Mouse (Mus musculus): Measurements from ENCODE around the gene Sirpa. TPM values are rescaled to one million over a fixed set of nuclear protein-coding genes. Genes with fewer than 3 reads are reported as not detected.

The Sirpa gene
- total RNA-seq, 2 experiments from 2014 or later: 9.5 to 14.4 TPM

- intact Hi-C loops (cut with DNase I; ENCODE audit: low total_unique reads): loop anchor here (10.0 kb wide), 1 partner anchor 76 kb away; no protein-coding TSS in a partner anchor
Observed at GRCm38 (mm10) chr2:129580656-129581055, 12.0 kb upstream of the Sirpa start.

GRCm38 (mm10) chr2:129581826-129582225 lies 10.8 kb upstream of the Sirpa start:
- intact Hi-C loops (cut with DNase I; ENCODE audit: low total_unique reads): loop anchor here (10.0 kb wide), 1 partner anchor 77 kb away; no protein-coding TSS in a partner anchor
- DNase-seq: no peak

More at GRCm38 (mm10) chr2:129580656-129581055, 12.0 kb upstream of the Sirpa start:
- DNase-seq: peak; percentile 41

DNA sequence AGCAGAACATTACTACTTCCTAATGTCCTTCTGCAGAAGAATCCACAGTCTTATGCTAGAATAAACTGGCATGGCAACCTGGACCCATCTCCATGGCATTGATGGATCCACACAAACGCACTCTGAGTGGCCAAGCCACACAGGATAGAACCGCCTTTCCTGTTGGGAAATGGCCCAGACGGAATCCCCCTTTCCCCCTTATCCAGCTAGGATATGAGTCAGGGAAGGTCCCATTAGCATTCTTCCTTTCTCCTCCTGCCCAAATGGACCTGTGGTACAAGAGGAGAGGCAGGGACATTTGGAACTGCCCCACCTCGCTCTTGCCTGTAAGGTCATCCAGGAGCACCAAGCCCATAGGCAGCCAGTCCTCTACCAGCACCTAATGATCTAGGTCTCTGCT lies 10.4 kb upstream of the Sirpa start:
- no peak for DNase-seq
- intact Hi-C loops (cut with DNase I; ENCODE audit: low total_unique reads): loop anchor here (10.0 kb wide), 1 partner anchor 77 kb away; no protein-coding TSS in a partner anchor

DNA sequence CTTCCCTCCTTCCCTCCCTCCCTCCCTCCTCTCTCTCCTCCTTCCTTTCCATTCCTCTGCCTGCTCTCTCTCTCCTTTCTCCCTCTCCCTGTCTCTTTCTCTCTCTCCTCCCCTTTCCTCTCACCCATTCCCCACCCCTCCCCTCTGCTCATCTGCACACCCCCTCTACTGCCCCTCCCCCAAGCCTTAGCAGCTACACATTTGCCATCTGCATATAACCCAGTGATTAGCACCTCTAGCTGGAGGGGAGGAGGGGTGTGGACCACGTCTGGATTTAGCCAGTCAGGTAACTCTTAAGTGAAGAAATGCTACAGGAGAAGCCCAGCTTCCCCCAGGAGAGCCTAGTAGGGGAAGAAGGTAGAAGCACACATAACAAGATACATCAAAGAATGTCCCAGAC lies 7.7 kb upstream of the Sirpa start:
- intact Hi-C loops (cut with DNase I; ENCODE audit: low total_unique reads): loop anchor here (10.0 kb wide), 1 partner anchor 80 kb away; no protein-coding TSS in a partner anchor
- DNase-seq: no peak

DNA sequence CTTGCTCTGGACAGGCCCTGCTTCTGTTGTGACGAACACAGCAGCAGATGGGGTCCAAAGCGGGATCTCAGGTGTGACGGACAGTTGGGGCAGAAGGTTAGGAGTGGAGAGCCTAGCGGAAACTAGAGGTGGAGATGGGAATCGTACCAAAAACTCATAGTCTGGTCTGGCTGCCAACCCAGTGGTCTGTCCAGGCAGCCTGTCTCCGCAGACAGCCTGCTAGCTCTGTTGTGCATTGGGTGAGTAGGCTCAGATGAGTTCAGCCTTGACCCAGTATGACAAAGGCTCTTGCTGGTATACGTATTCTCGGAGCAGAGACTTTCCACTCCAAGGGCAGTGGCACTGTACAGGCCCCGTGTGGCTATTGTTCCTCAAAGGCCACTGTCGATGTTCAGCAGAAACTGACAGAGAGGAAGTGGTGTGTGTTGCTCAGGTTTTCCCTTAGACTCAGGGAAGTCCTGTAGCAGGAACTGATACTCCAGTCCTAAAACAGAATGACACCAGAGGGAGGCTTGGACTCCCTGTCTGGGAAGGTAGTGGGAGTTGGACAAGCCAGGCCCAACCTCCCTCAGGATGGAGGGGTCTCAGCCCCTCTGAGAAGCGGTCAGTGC lies 6.6 kb upstream of the Sirpa start:
- DNase-seq: no peak
- intact Hi-C loops (cut with DNase I; ENCODE audit: low total_unique reads): loop anchor here (10.0 kb wide), 1 partner anchor 81 kb away; no protein-coding TSS in a partner anchor

DNA sequence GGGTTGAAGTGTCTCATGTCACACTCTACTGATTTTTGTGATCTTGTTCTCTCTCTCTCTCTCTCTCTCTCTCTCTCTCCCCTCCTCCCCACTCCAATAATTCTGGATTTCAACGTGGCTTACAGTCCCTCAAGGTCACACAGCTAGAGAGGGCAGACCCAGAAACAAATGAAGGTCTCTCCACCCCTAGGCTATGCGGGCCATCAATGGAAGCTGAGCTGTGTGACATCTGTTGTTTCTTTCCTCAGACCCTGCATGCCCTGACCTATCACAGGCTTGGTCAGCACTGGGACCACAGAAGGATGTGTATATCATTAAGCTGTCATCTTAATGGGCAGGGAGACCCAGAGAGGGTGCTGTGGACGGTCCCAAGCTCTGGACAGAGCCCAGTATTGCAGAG lies 5.4 kb upstream of the Sirpa start:
- no peak for DNase-seq
- intact Hi-C loops (cut with DNase I; ENCODE audit: low total_unique reads): loop anchor here (10.0 kb wide), 1 partner anchor 82 kb away; no protein-coding TSS in a partner anchor

- peak; percentile 30 for DNase-seq
- intact Hi-C loops (cut with DNase I; ENCODE audit: low total_unique reads): loop anchor here (10.0 kb wide), 1 partner anchor 83 kb away; no protein-coding TSS in a partner anchor
Observed at GRCm38 (mm10) chr2:129587825-129588251, 4.8 kb upstream of the Sirpa start.

DNA sequence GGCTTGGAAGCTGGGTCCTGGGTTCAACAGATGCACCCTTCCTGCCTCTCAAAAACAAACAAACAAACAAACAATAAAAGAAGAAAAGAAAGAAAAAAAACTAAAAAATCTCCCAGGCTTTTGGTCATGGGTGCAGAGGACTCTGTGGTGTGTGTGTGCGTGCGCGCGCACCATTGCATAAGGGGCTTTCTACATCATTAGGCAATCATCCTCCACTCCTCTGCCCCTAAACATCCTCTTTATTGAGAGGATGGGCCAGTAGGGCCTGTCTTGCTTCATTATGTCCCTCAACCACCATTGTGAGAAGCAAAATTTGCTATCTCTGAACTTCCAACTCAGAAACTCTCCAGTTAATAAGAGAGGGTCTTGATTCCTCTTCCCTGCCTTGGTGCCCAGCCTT lies 738 bp upstream of the Sirpa start:
- no peak for DNase-seq
- intact Hi-C loops (cut with DNase I; ENCODE audit: low total_unique reads): no loop called here

DNA sequence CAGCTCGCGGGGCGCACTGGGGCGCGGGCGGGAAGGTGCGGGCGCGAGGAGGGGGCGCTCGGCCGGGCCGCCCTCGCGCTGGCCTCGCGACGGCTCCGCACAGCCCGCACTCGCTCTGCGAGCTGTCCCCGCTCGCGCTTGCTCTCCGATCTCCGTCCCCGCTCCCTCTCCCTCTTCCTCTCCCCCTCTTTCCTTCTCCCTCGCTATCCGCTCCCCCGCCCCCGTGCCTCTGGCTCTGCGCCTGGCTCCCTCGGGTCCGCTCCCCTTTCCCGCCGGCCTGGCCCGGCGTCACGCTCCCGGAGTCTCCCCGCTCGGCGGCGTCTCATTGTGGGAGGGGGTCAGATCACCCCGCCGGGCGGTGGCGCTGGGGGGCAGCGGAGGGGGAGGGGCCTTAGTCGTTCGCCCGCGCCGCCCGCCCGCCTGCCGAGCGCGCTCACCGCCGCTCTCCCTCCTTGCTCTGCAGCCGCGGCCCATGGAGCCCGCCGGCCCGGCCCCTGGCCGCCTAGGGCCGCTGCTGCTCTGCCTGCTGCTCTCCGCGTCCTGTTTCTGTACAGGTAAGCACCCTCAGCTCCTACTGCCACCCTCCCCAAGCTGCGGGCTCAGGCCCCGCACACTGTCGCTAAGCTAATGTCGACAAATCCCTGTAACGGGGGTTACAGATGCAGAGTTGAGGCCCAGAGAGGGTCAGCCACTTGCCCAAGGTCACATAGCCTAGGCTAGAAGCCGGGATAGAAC lies 673 bp downstream of the Sirpa start:
- intact Hi-C loops (cut with DNase I; ENCODE audit: low total_unique reads): no loop called here
- peak; percentile 83 for DNase-seq

DNA sequence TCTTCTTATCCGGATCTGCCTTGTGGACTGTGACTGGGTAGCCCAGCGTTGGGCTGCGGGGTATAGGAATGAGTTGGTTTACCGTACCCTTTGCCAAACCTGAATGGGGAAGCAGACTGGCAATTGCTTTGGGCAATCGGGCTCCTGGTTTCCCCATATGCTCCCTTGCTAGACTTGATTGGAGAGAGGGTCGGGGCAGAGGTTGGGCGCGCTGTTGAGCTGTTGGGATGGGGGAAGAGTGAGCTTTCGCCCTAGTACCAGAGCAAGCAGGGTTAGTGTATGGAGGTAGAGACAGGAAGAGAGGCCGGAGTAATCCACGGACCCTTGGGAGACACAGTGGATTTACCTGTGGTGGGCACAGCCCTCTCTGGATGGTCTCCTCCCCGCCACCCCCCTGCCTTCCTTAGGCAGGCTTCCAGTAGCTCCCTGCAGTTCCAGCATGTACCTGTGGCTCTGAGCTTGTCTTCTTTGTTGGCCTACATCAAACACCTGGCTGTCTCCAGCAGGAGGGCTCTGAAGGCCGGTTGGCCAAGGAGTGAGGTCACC lies 1.3 kb downstream of the Sirpa start:
- intact Hi-C loops (cut with DNase I; ENCODE audit: low total_unique reads): no loop called here
- no peak for DNase-seq

DNA sequence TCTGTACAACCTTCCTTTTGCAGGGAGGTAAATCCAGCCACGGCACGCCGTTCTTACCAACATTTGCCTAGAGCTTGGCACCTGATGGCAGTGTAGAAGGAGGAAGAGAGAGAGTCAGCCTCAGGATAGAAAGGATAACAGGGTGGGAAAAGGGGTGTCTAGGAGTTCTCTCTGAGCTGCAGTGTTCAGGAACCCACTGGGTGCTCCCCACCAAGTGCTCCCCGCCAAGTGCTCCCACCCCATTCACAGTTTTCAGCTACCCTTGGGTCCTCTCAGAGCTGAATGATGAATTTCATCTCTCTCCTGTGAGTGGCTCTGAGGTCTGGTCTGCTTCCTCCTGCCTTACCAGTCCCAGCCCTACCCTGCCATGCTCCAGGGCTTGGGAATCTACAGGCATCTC lies 1.9 kb downstream of the Sirpa start:
- intact Hi-C loops (cut with DNase I; ENCODE audit: low total_unique reads): no loop called here
- DNase-seq: no peak

GRCm38 (mm10) chr2:129595206-129595605 lies 2.6 kb downstream of the Sirpa start:
- intact Hi-C loops (cut with DNase I; ENCODE audit: low total_unique reads): no loop called here
- no peak for DNase-seq

DNA sequence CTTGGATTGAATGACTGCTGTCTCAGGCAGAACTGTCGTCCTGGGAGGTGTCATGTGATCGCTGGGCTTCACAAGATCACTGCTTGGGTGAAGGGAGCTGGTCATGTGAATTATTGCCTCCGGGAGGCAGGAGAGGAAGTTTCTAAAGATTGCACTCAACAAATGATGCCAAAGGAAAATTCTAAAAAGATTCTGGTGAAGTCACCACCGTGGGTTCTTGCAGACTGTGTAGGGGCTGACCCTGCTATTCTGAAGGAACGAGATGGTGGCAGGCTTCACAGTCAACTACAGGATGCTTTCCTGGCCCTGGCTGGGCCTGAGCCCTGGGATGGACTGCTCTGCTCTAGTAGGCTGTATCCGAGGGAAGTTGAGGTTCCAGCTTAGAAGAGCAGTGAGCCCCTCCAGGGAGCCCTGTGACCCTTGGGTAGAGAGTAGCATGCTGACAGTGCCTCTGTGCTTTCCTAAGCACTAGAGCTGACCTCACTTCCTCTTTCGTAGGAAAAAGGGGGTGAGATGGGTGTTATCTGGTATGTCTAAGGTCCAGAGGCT lies 3.1 kb downstream of the Sirpa start:
- intact Hi-C loops (cut with DNase I; ENCODE audit: low total_unique reads): no loop called here
- DNase-seq: no peak

DNA sequence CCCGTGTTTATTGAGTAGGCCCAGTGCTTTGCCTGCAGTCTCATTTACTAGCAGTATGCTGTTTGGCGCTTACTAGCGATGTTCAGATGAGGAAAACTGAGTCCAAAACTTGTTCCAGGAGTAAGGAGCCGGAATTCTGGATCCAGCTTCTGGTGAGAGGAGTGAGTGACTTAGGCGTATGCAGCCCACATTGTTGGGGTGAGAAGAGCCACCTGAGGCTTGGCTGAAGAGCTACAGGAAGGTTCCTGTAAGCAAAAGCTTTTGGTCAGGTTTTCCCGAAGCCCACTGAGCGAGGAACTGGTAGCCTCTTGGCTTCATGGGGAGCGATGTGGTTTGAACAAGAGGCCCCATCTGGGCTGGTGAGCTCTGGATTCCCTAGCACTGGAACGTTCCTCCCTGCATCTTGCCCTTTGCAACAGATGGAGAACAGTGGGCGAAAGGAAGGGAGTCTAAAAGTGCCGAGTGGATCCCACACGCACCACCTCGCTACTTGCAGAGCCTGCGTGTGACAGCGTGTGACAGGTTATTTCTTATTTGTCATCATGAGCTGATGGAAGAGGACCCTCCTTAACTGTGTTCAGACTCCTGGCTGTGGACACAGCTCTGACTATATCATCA lies 4.0 kb downstream of the Sirpa start:
- intact Hi-C loops (cut with DNase I; ENCODE audit: low total_unique reads): no loop called here
- no peak for DNase-seq

DNA sequence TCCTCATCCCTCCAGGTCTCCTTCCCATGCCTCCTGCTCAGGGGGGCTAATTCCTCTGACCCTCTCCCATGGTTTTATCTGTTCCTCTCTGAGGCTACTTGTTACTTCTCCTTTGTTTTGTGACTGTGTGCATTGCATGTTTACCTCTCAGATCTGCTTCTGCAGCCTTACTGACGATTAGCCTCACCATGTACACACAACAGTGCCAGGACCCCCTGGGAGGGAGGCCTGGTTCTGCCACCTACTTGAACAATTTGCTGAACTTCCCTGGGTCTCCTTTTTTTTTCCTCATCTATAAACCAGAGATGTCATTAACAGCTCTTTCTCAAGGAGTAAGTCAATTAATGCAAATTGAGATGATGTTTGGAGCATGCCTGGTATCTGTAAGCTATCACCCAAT lies 4.9 kb downstream of the Sirpa start:
- no peak for DNase-seq
- intact Hi-C loops (cut with DNase I; ENCODE audit: low total_unique reads): no loop called here

GRCm38 (mm10) chr2:129598094-129598493 lies 5.5 kb downstream of the Sirpa start:
- intact Hi-C loops (cut with DNase I; ENCODE audit: low total_unique reads): no loop called here
- no peak for DNase-seq

GRCm38 (mm10) chr2:129599231-129600084 lies 6.8 kb downstream of the Sirpa start:
- intact Hi-C loops (cut with DNase I; ENCODE audit: low total_unique reads): no loop called here
- no peak for DNase-seq

DNA sequence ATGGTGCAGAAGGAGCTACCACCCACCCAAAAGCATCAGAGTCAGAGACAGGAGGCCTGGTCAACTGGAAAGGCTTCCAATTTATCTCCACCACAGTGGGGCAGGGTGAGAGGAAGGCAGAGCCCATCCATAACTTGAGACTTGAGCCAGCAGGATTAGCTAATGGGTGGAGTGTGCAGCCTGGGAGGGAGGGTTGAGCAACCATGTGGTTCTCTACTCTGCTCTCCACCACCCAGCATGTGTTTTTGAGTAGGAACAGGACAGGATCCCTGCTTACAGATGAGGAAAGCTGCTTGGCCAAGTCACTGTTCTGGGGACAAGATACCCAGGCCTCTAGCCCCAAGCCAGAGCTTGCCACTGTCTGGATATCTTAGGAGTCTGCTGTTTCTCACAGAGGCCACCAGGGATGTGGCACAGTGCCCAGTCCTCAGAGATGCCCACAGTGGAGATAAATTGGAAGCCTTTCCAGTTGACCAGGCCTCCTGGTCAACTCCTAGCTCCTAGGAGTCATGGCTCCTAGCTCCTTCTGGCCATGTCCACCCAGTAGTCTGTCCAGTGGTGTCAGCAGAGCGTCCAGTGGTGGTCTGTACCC lies 8.5 kb downstream of the Sirpa start:
- intact Hi-C loops (cut with DNase I; ENCODE audit: low total_unique reads): no loop called here

More for the DNA sequence above, 8.5 kb downstream of the Sirpa start:
- DNase-seq: peak; percentile 32

All from gastrocnemius, postnatal 14 days (tissue).